Mouse (Mus musculus): ENCODE measurements at regions not wholly inside any gene's neighbourhood (a gene's known extent, or its start where the extent isn't known, plus 50 kb on each side); places are given as distances from the start of the nearest gene placed in this dataset.
A peak's percentile ranks its signal among the peaks of the same experiment; 100 is the strongest.

DNA sequence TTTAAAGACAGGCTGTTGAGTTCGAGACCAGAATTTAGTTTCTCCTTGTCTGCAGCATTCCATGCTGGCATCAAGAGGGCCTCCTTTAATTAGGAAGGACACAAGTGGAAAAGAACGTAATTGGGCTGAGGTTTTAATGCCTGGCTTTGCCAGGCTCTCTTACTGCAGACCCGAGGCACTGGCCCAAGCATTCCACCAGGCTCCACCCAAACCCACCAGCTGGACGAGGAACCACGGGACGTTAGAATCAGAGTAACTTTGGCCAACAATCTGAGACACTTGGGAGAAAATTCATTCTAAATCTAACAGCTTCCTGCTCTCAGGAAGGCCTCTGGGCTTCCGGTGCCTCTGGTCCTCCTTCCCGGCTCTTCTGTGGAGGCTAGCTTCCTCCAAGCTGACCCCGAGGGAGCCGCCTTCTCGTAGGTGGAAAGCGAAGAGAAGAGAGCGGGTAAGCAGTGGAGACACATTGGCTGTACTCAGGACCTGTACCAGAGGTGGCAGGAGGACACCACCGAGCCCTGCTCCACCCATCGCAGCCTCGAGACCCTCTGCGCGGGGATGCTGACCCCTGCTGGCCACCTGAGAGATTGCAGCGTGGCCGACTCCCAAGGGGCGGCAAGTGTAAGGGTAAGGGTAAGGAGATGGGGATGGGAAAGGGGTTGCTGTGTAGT, 105.5 kb downstream of the Tmem17 start:
- DNase-seq (ENCODE audit: low spot score in 2 of 2), result peak; percentile 67 to 85

DNA sequence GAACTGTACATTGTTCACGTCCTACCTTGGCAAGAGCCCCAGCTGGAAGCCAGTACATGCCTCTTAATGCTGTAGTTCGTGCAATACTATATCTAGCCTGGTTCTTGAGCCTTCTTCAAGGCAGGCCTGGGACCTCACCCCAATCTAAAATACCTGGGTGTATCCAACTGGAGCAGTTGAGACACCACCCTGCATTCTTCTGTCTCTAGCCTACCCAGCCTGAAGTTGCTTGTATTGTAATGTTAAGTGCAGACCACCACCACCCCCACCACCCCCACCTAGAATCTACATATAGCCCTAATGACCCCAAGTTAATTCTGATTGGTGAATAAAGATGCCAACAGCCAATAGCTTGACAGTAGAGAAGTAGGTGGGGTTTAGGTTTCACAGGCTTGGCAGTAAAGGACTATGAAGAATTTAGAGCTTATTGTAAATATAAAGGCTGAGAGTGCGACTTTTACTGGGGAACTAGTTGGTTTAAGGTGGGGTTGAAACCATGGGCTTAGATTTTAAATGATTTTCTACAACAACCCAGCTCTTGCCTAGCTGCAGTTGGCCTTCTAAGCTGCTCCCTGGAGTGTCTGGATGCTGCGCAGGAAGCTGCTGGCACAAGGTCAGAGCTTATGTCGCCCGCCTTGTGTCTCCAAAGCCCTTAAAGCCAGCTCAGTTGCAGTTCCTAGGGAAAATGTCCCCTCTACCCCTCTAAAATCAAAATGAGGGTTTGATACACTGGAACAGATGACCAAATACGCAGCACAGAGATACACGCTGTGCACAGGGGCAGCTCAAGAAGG, 109.2 kb downstream of the Tmem17 start:
- DNase-seq (ENCODE audit: low spot score in 2 of 2), result no peak

DNA sequence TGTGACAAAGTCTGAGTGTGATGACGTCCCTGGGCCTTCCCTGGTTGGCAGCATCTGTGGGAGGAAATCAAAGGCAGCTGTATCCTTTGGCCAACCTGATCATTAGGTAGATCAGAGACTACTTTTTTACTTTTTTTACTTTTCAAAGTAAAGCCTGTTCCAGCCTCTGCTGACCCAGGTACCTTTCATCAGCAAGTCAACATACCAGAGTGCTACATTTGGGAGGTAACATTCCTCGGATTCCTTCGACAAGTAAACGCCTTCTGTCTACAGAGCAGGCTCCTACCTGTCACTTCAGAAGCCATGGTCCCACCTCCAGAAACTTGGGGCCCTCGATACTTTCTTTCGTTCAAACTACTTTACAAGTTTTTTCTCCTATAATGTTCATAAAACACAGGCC, 110.0 kb downstream of the Tmem17 start:
- no peak for DNase-seq (ENCODE audit: low spot score in 2 of 2)

DNA sequence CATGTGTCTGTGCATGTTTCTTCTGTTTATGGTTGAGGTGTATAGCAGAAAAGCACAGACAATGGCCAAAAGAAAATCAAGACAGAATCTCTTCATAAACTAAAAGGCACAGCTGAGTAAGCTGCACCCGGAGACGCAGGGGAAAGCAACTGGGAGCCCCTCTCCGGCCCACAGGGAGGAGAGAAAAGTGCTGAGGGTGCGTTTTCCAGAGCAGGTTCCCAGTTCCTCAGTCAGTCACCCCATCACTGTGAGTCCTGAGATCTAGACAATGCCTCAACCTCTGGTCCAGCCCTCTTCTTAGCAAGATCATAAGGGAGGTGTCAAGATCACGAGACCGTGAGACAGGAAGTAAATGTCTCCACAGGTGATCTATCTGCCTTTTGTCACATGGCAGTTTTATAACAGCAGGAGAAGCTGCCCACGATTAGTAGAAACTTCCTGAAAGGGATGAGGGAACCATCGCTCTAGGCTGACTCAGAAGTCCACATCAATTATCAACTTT, 110.7 kb downstream of the Tmem17 start:
- DNase-seq (ENCODE audit: low spot score in 2 of 2), result no peak

DNA sequence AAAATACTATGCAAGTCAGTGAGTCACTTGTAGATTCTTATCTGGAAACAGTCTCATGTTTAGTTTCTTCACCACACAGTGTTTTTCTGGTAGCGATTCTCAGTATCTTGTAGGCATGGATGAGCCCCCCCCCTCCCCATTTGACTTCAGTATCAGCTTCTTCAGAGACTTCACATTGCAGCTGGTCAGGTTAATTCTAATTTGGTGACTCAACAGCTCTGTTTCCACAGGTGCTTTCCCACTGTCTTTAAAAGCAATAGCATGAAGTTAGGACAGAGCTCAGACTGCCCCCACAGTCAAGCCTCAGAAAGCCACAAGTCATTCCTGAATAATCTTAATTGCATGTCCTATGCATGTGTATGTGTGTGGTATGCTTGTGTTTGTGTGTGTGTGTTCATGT, 114.5 kb downstream of the Tmem17 start:
- DNase-seq (ENCODE audit: low spot score in 2 of 2), result no peak

DNA sequence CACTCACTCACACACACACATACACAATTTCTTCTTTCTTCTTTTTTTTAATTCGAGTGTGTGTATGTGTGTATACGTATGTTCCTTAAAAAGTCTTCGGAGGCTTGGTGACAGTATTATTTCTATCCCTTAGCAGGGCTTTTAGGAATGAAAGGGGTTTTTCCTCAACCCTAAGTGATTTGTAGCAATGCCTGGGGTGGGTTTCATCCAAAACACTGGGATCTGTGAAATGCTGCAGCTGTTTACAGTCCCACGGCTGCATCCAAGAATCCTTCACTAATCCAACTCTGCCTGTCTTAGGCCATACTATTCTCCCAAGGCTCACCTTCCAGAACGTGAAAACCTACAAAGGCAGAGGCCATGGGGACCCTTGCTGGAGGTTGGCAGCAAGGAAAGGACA, 116.6 kb downstream of the Tmem17 start:
- DNase-seq (ENCODE audit: low spot score in 2 of 2), result no peak

DNA sequence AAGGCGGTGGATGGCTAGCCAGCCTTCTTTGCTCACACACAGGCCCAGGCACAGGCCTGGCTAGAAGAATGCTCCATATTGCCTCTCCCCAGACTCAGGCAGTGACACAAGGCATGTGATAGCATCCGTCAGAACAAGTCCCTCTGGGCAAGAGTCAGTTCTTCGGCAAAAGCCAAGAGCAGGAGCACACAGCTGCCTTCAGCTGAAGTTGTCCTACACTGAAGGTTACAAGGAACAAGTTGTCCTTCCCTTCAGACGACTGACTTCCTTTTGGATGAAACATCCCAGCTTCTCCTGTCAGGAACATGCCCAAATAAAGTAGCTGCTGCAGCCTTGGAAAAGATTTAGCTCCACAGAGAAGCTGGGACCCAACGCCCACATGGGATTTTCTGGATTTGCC, 117.1 kb downstream of the Tmem17 start:
- no peak for DNase-seq (ENCODE audit: low spot score in 2 of 2)

DNA sequence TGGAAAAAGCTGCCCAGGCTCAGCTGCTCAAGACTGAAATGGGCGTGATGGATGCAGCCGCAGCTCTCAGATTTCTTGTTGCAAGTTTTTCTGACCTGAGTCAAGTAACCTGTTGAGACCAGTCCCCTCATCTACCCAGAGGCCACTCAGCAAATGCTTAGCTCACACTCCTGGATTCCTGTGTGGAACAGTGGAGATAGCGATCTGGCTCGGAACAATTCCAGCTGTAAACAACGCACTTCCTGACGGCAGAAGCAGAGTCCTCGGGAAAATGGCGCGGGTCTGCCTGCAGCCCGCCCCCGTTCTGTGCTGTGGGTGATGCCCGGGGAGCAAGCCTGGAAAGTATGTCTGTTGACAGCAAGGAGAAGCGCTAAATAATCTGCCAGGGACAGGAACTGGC, 117.7 kb downstream of the Tmem17 start:
- DNase-seq (ENCODE audit: low spot score in 2 of 2), result no peak

DNA sequence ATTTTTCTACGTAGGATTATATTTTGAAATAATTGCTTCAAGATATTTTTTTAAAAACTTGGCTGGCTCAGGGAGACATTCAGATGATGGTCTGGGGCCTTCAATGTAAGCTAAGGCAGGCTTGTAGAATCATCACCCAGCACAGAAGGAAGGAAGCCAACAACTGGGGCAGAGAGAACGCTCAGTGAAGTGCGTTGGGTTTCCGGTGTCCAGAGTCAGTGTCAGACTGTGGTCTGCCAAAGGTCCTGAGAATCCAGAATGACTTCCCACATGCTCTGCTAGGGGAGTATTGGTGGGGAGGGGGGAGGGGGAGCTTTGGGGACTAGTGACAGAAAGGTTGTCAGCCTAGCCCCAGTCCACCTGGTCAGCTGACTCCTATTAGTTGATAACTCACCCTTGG, 118.1 kb downstream of the Tmem17 start:
- DNase-seq (ENCODE audit: low spot score in 2 of 2), result no peak

DNA sequence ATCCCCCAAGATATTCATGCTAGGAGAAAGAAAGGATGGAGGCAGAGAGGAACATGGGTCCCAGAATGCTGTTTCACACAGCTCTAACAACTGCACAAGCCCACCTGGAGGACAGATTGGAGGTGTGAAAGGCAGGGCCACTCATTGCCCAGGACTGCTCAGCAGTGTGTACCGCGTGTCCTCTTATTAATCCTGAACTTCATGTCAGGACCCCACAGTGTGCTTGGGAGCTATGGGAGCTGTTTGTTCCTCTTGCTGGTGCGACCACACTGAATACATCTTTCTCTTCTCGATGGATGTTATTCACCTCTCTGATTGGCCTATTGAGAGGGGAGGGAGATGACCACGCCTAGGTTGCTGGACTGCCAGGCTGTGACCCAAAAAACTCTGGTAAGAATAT, 119.1 kb downstream of the Tmem17 start:
- no peak for DNase-seq (ENCODE audit: low spot score in 2 of 2)

DNA sequence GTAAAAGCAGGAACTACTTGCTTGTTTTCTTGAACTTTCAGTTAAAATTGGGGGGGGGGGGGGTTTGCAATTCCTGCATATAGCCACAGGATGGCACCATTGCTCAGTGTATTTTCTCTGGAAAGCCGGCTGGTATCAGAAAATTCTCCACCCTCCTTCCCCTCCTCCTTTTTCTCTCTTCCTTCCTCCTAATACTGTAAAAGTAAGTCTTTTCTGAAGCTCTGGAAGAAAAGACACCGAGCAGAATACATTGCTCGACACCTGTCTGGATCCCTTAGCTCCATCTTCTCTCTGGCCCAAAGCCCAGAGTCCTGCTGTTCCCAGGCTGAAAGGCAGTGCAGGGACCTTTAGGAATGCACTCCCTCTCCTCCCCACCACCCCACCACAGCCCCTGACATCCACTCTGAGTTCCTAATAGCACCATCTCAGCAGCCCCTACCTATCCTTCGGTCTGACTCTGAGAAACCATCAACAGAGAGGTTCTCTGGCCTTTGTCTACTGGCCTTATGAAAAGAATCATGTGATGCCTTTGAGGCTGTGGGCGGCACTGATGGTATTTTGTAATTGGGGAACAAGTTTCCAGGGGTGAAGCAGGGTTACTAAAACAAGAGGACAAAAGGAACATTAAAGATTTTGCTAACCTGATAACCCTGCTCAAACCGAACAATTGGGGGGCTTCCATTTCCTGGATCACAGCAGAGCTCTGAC, 119.9 kb downstream of the Tmem17 start:
- no peak for DNase-seq (ENCODE audit: low spot score in 2 of 2)

DNA sequence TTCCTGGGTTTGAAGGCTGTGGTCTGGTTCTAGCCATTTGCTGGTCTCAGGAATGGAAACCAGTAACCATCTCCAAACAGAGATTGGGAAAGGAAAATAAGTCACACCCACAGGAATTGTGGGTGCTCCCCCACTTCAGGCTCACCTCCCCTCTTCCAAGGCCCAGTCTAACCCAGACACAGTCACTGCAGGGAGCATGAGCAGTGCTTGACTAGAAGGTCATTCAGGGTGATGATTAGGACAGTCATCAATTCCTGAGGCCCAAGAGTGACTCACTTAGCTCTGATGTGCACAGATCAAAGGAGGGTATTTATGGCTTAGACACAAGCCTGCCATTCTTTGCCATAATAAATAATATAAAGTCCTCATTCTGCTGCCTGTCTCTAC, 120.4 kb downstream of the Tmem17 start:
- DNase-seq (ENCODE audit: low spot score in 2 of 2), result no peak

DNA sequence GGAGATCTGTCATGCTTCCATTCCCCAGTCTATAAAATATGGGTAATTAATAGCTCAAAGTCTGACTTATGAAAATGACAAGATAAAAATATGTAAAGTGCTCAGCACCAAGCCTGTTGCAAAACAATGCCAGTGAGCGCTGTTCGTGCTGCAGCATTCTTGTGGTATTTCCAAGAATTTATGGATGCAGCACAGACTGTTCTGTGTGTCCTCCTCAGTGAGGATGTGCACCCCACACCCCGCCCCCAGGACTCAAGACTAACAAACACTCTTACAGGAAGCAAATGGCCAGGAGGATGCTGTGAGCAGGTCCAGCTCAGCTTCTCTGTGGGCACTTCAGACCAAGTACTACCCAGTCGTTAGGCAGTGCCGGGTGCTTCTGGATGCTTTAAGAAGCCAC, 121.1 kb downstream of the Tmem17 start:
- DNase-seq (ENCODE audit: low spot score in 2 of 2), result no peak

DNA sequence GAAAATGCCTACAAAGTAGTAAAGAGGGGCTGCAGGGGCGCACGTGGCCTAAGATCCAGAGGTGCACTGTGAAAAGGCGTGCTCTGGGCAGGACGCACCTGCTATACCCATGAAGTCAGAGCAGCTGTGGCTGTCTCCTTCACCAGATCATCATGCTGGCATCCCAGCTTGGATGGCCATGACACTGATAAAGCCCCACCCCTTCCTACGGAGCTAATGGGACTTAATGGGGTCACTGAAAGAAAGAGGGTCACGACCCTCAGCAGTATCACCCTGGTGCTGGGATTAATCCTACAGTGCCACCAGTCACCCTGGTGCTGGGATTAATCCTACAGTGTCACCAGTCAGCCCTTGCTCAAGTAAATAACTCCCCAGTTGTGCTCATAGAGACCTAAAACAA, 122.1 kb downstream of the Tmem17 start:
- DNase-seq (ENCODE audit: low spot score in 2 of 2), result no peak

DNA sequence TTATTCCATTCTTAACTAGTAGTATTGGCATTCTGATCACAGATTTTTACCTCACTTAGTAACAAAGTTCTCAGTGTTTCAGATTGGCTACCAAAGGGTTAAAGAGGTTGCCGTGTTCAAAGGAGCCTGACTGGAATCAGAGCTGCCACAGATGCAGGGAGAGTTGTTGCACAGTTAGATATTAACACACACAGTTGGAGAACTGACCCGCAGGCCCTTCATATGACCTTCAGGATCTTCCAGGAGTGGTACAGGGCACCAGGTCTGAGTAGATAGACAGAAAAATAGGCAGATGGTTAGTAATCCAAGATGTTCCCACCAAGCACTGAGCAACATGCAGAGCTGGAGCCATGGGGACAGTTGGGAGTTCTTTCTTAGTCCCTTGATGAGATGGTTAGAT, 123.1 kb downstream of the Tmem17 start:
- DNase-seq (ENCODE audit: low spot score in 2 of 2), result no peak

DNA sequence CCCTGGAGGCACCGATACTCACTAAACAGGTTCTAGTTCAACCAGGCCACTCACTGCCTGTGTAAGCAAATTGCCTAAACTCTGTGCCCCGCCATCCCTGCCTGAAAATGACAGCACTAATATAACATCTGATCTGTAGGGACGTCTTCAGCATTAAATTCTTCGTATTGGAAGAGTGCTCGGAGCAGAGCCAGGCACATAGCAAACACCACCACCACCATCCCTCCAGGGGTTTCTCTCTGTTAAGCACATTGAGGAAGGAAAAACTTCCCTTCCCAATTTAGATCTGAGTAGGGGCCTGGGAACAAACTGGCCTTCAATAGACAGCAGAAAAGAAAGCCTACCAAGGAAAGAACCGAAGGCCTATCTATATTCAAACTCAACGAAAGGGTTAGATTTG, 124.4 kb downstream of the Tmem17 start:
- DNase-seq (ENCODE audit: low spot score in 2 of 2), result no peak

DNA sequence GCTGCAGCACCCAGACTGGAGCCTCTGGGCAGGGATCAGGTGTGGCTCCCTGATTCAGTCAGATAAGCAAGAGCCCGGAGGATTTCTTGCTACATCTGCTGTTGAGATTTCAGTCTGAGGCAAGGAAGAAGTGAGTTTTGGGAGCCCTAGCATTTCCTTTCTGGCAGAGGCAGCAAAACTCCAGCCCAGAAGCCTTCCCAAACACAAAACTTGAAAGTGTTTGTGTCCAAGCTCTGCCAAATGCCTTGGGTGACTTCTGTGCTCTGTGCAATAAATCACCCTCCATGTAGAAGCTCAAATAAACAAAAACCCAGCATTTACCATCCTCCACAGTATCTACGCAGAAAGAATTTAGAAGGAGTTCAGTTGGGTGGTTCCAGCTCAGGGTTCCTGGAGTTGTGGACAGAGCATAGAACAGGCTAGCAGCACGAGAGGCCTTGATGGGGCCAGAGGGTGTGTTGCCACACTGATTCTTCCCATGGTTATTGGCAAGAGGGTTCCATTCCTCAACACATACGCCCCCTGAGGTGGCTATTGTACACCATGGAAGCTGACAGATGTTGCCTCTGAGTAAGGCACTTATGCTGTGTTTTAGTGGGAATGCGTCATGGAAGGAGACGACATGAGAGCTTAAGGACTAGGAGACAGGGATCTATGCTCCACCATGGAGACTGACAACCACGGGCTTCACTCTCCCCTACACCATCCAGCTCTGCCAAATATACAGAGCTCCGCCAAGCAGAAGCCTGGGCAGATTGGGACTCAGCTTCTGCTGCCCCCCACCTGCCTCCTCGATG, 125.1 kb downstream of the Tmem17 start:
- DNase-seq (ENCODE audit: low spot score in 2 of 2), result no peak

DNA sequence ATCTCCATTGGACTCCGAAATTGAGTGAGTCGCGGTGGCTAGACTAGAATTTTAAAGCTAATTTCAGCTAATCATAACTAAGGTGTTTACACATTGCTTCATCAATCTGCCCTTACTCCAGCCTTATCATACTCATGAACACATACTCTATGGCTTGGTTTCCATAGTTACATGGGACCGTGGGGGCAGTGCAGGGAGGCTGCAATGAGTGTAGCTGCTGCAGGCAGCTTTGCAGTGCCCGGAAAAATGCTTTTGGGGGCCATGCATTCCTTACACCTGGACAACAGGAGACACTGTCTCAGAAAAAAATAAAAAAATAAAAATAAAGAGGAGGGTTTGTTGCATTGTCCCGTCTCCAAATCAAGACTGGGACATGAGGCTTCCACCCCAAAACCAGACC, 126.3 kb downstream of the Tmem17 start:
- DNase-seq (ENCODE audit: low spot score in 2 of 2), result no peak

DNA sequence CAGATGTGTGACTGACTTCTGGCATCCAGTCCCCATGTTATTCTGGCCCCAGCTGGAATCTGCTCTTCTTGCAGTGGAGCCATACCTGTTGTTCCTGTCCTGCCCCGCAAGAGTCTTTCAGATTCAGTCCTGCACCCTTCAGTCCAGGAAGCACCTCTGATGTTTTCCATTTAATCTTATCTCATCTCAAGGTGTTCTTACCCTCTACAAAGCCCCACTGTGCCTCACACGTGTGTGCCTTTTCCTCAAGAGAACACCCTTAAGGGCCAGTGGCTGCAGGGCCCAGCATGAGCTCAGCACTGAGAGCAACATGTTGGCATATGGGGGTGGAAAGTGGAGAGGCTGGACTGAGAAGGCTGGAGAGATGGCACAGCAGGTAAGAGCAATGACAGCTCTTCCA, 126.8 kb downstream of the Tmem17 start:
- DNase-seq (ENCODE audit: low spot score in 2 of 2), result no peak

DNA sequence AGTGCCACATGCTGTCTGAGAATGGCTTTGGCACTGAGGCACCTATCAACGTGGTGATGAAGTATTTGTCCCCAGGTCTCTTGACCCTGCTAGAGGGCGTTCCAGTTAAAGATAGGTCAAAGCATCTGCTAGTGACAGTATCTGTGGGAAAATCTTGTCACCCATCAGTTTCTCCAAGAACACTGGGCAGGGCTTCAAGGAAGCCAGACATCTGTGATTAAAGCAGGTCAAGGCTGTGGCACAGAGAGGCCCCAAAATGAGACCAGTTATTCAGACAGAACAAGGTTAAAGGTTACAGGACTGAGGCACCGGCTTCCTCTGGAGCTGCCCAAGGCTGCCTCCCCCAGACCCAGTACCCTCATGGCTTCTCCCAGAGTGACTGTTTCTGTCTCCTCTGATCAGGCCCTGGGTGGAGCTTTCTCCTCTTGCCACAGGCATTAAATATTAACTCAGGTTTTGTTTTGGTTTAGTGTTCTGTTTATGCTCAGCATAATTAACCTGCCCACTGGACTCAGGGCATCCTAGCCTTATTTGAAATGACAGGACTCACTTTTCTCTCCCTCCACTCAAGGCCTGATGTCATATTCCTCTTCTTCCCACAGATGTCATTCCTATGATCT, 128.6 kb downstream of the Tmem17 start:
- no peak for DNase-seq (ENCODE audit: low spot score in 2 of 2)

DNA sequence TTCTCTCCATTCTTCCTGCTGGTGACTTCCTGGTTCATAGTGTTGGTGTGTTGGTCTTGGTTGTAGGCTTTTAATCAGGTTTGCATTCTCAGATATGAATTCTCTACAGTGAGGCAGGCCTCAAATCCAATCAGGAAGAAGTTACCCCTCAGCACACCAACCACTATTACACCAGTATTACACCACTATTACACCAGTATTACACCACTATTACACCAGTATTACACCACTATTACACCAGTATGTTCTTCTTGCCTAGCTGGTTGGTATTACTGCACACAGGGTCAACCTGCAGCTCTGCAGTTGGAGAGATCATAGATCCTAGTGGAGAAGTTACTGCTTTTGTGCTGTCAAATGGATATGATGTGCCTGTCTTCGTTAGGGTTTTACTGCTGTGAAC, 129.6 kb downstream of the Tmem17 start:
- DNase-seq (ENCODE audit: low spot score in 2 of 2), result no peak

Measured in frontal cortex, postnatal 14 days (tissue).